Mouse (Mus musculus): ENCODE data around the gene Sec31a. TPM values are rescaled to one million over a fixed set of nuclear protein-coding genes. Genes with fewer than 3 reads are reported as not detected.

Sec31a gene
- total RNA-seq, 2 experiments from 2014 or later, result 154 to 169 TPM

DNA sequence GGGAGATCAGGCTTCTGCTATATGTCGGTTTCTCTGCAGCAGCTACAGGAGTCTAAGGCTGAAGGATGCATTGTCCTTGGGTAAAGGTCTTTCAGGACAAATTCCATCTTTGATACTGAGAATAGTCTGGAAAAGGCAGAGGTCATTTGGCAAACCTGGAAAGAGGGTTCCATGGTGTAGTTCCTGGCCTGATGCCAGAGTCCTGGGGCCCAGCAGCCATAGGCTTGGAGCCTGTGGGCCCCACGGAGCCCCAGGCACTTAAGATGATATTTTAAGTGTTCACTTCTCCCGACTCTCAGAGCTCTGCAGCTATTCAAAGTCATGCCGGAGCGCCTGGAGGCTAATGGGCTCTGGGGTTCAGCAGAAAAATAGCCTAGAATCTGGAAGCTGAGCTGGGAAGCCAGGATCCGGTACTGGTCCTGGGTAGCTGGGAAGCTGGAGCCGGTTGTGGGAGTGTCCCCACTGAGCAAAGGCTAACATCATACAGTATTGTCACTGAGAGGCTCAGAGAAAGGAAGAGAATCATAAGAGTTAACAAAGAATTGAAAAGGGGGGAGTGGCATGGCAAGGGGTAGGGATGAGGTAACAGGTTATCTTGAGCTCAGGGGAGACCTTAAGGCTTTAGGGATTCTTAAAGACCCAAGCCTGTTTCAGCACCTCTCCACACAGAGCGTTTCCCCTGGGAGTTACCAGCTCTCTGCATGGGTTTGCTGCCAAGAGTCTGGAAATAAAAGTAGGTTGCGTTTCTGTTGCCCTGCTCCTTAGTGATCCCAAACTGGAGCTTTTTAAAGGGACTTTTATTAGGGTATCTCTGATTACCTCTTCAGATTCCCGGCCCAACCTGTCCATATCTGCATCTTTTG lies 62.8 kb downstream of the Sec31a start:
- DNase-seq (ENCODE audit: low spot score in 2 of 2), result no peak

DNA sequence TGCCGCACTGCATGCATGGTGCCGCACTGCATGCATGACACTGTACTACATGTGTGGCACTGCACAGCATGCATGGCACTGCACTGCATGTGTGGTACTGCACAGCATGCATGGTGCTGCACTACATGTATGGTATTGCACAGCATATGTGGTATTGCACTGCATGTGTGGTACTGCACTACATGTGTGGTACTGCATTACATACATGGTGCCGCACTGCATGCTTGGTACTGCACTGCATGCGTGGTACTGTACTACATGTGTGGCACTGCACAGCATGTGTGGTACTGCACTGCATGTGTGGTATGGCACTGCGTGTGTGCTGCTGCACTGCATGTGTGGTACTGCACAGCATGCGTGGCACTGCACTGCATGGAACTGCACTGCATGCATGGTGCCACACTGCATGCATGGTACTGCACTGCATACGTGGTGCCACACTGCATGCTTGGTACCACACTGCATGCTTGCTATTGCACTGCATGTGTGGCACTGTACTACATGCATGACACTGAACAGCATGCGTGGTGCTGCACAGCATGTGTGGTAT lies 65.1 kb downstream of the Sec31a start:
- DNase-seq (ENCODE audit: low spot score in 2 of 2), result no peak

DNA sequence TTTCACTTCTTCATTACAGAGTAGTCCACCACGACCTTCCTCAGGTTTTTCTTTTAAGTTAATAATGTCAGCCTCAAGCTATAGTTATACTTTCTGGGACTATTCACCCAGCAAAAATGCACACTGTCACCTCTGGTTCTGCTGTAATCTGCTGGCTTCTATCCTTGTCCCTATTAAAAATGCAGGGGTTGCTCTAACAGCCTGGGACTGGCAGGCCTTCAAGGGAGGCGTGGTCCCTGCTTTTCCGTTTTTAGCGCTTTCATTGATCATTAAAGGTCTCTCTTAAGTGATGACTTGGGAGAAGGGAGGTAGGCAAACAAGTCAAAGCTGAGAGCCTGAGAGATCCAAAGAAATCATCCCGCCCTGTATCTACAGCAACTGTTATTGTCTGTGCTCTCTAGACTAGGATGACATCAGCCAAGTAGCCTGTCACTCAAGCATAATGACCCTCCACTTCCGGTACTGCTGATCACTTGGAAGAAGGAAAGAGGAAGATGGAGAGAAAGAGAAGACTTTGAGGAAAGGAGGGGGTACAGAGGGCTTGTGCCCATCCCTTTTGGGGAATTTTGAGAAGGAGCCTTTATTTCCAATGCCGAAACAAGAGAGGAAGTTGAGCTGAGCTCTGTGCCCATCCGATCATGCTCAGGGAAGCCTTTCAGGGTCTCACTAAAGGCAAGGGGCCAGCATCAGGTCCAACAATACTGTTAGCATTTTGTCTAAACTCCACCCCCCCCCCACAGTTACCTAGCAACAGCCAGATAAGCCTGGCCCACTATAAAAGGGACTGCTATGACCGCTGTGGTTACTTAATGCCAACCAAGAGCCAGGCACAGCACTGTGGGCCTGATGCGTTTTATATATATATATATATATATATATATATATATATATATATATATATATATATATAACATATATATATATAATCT lies 66.5 kb downstream of the Sec31a start:
- no peak for DNase-seq (ENCODE audit: low spot score in 2 of 2)

DNA sequence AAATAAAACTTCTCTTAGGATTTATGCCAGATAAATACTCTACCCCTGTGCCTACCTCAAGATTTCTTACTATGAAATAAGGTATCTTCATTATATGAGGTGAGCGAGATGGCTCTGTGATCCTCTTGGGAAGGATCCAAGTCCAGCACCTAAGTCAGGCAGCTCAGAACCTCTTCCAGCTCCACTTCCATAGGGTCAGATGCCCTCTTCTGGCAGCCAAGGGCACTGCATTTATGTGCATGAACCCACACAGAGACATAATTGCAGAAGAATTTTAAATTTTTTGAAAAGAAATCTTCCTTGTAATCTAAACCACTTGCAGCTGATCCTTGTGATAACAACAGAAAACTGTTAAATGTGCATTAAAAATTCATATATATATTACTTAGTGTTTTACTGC lies 70.9 kb downstream of the Sec31a start:
- DNase-seq (ENCODE audit: low spot score in 2 of 2), result no peak

DNA sequence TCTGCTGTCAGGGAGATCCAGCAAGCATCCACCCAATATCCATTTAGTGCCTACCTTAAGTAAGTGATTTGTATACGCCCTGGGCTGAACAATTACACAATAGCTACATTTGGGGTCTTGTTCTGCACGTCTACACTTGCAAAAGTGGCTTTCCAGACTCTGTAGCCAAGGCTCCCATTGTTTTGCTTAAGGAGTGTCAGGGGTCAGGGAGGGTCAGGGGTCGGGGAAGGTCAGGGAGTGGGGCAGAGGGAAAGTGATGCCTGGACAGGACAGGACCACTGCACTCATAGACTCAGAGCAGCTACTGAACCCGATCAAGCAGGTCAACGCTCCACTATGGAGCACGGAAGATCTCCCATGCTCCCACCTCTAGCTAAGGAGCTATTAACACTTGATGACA lies 72.9 kb downstream of the Sec31a start:
- no peak for DNase-seq (ENCODE audit: low spot score in 2 of 2)

DNA sequence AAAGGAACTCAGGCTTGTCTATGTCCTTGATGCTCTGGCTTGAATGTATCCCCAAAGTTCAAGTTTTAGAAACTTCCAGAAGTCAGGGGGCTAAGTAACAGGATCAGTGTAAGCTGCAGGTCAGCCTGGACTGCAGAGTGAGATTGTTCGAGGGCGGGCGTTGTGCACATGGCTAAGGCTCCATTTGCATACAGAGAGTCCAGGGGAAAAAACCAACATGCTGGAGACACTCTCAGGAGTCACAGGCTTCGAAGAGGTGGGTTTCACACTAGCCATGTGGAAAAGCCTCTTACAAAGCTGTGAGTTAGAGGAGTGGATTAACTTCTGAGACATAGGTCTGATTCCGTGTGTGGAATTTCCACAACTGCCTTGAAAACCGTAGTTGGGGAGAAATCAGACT lies 73.6 kb downstream of the Sec31a start:
- no peak for DNase-seq (ENCODE audit: low spot score in 2 of 2)

DNA sequence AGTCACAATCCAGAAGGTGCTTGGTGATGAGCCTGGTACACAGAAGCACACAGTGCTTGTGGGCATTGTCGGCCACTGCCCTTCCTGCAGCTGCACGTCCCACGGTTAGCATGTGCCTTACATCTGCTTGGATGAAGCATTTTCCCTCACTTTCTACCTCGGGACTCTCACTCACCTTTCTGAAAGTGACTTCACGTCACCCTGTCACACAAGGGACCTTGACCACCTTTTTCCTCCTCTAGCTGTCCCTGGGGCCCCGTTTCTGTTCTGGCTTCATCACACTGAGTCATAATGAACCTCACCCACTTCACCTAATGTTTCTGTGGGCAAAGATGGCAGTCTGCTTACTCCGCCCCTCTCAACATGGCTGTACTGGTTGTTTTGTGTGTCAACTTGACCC lies 75.0 kb downstream of the Sec31a start:
- no peak for DNase-seq (ENCODE audit: low spot score in 2 of 2)

DNA sequence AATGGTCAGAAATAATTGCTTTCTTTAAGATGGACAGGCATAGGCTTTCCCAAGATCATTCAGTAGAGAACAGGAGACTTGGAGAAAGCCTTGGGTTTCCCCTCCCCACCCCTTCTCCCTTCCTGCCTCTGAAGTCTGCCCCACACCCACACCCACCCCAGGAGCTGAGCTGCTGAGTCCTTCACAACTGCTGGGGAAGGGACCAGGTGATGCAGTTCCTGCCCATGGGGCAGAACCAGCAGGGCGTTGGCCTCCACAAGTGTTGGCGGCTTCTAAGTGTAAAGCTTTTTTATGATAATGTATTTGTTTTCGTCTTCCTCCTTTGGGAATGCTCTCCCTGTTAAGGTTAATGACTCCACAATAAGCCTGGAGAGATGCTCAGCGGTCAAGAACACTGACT lies 78.2 kb downstream of the Sec31a start:
- no peak for DNase-seq (ENCODE audit: low spot score in 2 of 2)

DNA sequence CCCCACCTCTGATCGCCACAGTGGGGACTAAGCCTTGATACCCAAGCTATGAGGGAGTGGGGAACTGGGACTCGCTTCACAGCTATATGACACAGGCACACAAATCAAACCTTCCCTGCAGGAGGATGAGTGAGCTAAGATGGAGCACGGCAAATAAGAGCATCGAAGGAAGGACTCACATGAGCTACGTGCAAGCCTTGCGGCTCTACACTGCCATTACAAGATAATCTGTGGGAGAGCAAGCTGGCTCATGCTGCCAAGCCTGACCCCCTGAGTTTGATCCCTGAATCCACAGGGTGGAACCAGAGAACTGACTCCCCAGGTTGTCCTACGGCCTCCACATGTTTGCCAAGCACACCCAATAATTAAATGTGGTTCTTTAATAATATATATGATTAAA lies 79.2 kb downstream of the Sec31a start:
- no peak for DNase-seq (ENCODE audit: low spot score in 2 of 2)

DNA sequence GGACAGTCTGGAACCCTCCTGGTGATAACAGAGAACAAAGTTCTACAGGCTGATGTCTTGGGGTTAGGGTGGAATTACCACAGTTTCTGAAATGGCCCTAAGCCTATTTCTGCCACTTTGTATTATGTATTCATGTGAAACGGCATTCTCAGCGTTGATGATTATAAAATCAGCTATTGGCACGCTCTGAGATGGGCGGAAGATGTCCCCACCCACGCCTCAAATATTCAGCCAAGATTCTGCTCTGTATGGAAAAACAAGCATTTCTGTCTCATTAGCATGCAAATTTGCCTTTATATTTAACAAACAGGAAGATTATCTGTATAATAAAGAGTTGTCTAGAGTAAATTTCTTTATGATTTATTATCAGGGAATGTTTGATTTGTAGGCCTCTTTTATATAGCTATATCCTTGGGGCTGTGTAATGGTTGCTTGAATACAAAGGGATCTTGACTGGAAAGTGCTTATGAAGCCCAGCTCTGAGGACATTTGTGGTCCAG lies 80.4 kb downstream of the Sec31a start:
- DNase-seq (ENCODE audit: low spot score in 2 of 2), result no peak

DNA sequence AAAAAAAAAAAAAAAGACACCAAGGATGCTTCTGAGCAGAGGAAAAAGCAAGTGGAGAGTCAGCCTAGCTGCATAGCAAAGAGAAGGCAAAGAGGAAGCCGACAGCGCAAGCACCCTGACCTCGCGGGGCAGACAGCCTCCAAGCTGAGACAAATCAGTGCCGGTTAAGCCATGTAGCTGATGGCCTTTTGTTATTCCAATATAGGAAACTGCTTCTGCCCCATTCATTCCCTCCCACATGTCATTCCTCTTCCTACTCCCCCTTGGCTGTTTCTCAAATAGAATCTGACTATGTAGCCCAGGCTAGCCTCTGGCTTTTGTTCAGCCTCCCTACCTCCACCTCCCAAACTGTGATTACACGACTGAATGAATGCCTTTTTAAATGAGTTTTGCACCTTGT lies 81.3 kb downstream of the Sec31a start:
- no peak for DNase-seq (ENCODE audit: low spot score in 2 of 2)

DNA sequence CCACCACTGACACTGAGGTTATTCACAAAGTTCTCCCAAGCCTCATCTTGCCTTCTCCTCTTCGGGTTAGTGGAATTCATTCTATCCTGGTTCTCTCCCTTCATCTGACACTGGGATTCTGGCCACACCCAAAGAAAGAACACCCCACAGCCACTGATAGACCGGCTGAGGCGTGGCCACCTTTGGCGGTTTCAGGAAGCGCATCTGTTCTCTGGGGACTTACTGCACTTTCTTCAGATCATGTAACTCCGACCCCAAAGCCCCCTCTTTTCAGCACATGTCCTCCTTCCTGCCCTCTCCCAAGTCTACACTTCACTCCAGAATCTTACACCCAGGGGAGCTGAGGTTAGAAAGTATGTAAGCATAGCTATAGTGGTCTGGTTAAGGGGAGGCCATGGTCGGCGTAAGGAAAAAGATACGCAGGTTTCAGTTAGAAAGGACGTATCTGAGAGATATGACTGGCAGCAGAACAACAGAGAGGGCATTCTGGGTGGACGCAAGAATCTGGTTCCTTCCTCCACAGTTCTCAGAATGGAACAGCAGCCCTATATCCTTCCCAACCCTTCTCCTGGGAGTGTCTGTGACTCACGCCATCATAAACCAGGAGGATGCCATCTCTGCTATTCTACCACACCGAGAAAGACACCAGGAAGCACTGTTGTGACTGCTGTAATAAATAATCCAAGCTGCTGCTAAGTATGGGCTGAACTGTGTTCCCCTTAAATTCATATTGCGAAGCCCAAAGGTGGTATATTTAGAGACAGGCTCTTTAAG lies 82.2 kb downstream of the Sec31a start:
- DNase-seq (ENCODE audit: low spot score in 2 of 2), result no peak

DNA sequence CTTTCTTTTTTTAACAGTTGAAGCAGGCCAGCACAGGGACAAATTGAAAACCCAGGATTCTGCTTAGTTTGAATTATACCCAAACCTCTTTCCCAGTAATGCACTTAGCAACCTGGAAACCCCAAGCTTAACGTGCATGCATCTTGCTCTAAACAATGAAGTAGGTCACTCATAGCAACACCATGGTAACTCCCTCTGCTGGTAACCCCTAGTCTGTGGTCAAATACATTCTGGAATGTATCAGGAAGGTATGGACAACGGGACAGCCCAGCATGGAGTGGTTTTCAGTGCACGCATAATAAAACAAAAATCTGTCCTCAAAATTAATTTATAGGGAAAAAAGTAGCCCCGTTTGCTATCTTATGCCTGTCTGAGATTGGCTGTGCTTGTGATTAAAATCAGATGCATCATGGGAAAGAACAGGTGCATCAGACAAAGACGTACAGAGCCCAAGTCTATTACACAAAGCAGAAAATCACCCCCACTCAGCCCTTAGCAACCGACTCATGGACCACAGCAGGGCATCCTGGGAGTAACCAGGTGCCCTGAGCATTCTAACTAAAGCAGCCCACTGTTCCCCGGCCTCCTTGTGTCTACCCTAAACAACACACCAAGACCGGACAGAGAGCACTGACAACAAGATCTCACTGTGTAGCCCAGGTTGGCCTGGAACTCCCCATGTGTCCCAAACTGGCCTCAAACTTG lies 83.6 kb downstream of the Sec31a start:
- DNase-seq (ENCODE audit: low spot score in 2 of 2), result no peak

DNA sequence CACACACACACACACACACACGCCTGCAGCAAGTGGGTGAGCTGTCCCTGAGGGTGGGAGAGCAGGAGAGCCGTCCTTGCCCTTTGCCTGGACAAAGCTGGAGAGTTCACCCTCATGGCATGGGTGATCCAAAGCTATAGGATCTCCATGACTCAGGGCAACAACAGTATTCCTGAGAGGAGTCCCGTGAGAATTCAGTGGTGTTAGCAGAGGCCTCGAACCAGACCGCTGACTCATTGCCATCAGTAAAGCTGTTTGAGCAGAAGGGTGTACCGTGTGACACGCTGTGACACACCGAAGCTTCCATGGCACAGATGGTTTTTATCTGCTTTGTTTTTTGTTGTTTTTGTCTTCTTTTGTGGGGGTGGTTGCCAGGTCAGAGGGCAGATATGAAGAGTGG lies 84.4 kb downstream of the Sec31a start:
- no peak for DNase-seq (ENCODE audit: low spot score in 2 of 2)

DNA sequence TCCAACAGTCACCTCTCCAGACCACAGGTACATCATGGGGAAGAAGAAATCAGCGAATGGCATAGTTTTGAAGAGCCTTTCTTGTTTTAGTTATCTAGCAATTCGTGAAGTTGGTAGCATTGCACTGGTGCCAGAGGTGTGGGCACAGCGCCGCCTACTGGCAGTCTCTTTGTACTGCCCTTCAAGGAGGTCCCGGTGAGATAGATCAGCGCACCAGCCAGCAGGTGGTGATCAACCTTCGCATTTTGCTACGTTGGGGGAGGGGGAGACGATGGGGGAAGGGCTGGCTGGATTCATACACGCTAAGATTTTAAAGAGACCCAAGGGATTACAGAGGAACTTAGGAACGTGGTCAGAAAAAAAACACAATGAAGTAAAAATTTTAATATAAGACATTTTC lies 94.0 kb downstream of the Sec31a start:
- DNase-seq (ENCODE audit: low spot score in 2 of 2), result peak; percentile 72 to 74

DNA sequence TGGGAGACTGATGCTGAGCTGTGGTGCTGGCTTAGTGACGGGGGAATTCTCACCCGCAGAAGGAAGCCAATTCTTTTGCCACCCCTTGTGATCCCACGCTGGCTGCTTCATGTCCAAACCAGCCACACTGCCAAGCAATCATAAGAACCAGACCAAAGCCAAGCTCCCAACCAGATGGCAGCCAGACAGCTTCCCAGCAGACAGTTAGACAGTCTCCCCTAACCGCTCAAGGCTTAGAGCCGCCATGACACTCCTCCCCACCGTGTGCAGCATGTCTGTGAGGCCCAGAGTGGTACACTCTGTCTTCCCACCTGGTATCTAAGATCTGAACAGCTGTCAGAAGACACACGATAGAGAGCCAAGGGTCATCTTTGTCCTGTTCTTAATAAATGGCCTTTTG lies 98.2 kb downstream of the Sec31a start:
- DNase-seq (ENCODE audit: low spot score in 2 of 2), result no peak

DNA sequence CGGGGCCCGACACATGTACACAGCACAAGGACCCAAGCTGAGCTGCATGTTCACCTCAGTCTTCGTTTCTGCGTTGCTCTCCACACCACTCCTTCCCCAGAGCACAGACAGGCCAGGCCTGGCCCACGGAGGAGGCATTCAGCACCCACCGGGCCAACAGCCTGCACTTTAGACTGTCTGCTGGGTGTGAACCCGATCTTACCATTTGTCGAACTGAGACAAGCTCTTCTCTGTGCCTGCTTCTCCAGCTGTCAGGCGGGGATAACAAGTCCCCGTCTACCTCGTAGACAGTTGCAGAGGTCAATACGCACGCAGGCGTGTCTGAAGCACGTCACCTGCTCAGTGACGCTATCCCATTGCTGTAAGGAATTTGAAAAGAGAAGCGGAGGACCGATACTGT lies 99.0 kb downstream of the Sec31a start:
- DNase-seq (ENCODE audit: low spot score in 2 of 2), result no peak

DNA sequence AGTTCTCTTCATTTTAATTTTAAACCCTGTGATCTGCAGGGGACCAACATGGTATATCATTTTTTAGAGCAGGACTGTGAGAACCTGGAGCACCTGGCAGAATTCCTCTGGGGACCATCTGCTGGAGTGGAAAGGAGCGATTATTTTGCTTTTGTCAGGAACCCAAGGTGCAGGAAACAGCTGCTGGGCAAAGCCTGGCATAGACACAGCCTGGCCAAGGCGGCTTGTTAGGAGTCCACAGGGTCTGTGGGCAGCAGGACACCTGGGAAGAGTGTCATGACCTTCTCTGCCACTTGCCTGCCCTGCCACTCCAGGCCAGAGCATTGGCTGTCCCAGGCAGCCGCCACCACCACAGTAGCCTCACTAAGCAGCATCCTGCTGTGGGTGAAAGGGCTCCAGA lies 100.4 kb downstream of the Sec31a start:
- no peak for DNase-seq (ENCODE audit: low spot score in 2 of 2)

DNA sequence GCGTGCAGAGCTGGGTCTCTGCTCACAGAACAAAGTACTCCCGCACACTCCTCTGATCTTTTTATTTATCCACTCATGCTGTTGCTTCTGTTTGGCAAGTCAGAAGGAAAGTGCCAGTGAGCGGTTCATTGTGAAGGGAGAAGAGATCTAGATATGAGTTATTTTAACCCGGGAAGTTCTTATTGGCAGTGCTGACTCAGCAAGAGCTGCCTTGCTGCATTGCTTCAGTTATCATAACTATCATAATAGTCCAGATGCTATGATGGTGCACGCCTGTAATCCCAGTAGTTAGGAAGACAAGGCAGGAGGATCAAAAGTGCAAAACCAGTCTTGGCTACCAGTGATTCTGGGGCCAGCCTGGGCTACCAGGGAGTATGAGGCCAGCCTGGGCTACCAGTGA lies 103.6 kb downstream of the Sec31a start:
- DNase-seq (ENCODE audit: low spot score in 2 of 2), result no peak

All from gastrocnemius, postnatal 4 days (tissue).